Mouse (Mus musculus): ENCODE results near the gene Gchfr. TPM values are rescaled to one million over a fixed set of nuclear protein-coding genes. Genes with fewer than 3 reads are reported as not detected.
A peak's percentile ranks its signal among the peaks of the same experiment; 100 is the strongest.

Gene Gchfr
- total RNA-seq (2015) (not detected in 2 replicates), total RNA-seq (2017) (not detected in 2 replicates)

DNA sequence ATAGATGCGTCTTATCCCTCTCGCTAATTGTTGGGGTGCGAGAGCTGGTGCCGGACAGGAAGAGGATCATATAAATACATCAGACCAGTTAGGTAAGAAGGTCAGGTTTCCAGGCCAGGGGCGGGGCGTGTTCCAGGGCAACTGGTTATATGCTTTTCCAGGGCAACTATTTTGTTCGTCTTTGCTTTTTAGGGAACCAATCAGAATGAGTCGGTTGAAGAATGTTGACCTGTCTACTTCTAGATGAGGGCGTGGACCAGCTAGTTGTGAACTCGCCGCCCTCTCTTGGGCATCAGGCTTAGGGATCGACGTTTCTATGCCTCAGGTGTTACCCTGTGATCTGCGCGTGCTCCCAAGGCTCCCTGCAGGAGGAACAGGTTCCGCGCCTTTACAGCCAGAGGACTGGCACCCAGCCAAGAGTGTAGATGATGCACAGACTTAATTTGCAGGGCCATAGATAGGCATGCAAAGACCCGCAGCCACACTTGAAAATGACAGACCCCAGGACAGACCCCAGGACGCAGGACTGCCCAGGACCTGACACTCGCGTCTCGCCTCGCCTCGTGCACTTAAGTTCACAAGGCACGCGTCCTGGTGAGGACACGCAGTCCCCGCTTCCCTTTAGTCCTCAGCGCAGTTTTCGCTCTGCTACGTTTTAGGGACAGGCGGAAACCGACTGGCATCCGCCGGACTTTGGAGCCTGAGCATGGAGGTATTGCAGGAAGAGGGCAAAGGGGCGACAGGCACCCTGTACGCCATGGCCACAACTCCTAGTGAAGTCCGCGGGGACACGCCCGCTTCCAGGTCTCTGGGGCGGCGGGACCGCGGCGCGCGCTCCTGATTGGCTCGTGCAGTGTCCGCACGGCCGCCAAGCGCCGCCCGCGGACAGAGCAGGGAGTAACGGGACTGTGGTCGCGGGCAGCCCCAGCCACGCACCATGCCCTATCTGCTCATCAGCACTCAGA, at the start of gene Gchfr:
Gene Gchfr (plus strand): TSS at position 873 of the 965 bp plus-strand sequence.
- ATAC-seq (ENCODE audit: poor library complexity, severe bottlenecking) = peak; percentile 82

DNA sequence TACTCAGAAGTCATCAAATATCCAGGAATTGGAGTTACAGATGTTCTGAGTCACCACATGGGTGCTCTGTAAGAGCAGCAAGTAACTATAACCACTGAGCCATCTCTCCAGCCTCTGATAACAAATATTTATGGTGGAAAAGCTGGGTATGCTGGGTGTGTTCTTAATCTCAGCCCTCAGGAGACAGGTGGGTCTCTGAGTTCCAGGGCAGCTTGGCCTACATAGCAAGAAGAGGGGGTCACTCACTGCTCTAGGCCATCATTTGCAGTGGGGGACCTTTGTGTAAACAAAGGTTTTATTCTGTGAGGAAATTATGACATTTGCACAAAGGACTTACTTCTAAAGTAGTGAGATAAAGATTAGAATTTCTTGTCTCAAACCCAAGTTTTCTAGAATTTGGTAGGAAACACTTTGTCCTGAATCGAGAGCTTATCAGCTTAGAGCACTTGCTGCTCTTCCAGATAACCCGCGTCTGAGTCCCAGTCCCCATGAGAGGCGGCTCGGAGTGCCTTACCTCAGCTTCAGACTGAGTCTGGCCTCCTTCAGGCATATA, 31.2 kb upstream of the Gchfr start:
- no peak for ATAC-seq (ENCODE audit: poor library complexity, severe bottlenecking)

DNA sequence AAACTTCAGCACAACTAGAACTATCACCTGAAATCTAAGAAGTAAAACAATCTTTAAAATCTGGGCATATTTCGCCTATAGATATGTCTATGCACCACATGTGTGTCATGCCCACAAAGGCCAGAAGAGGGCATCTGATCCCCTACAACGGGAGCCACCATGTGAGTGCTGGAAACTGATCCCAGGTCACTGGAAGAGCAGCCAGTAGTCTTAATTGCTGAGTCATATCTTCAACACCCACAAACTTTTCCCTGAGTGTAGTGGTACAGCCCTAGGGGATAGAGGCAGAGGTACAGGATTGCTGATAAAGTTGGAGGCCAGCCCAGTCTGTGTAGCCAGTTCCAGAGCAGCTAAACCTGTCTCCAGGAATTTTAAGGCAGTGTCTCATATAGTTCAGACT, 22.4 kb upstream of the Gchfr start:
- no peak for ATAC-seq (ENCODE audit: poor library complexity, severe bottlenecking)

DNA sequence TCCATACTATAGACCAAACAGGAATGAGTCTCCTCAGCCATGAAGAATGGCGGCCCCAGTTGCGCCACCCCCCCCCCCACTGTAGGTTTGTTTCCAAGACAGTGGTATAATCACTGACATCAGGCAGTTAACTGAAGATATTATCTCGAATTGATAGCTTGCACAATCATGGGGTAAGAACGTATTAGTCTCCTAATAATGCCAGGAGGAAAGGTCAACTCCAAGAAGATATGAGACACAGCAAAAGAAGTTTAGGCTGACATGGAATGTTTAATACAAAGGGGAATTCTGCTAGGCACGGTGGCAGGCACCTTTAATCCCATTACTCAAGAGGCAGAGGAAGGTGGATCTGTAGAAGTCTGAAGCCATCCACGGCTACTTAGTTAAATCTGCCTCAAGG, 21.1 kb upstream of the Gchfr start:
- ATAC-seq (ENCODE audit: poor library complexity, severe bottlenecking) = no peak

DNA sequence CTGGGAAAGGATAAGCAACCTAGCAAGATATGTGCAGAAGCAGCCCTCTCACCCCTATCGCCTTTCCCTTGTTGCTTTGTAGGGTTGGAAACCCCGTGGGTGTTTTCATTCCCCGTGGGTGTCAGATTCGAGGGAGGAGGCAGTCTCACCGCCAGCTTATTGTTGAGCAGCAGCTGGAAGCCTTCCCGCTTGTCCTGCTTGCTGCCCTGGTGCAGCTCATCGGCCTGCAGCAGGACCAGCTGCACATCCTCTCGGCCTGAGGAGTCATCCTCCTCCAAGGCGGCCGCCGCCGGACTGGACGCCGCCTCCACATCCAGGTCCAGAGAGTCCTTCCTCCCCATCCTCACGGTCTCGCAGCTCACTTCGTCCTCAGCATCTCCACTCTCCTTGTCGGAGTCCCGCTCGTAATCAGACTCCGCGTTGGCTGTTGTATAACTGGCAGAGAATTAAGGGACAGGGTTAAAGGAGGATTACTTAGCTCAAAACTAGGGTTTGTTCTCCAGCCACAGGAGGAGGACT, 20.4 kb upstream of the Gchfr start:
- no peak for ATAC-seq (ENCODE audit: poor library complexity, severe bottlenecking)

DNA sequence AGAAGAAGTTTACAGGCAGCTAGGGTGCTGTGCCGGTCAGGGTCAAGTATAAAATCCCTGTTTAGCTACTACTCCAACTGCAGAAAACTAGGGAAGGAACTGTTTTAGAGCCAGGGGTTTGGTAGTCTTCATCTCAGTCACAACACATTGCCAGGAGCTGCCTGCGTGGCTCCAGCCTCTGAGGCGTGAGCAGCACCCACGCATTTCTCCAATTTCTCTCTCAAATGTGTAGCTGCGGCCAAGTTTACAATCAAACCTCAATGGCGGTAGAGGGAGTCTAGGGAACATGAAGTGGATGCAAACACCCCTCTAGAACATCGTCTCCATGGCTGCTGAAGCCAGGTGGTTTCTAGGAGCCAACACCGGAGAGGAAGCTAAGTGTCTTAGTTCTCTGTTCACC, 19.8 kb upstream of the Gchfr start:
- no peak for ATAC-seq (ENCODE audit: poor library complexity, severe bottlenecking)

DNA sequence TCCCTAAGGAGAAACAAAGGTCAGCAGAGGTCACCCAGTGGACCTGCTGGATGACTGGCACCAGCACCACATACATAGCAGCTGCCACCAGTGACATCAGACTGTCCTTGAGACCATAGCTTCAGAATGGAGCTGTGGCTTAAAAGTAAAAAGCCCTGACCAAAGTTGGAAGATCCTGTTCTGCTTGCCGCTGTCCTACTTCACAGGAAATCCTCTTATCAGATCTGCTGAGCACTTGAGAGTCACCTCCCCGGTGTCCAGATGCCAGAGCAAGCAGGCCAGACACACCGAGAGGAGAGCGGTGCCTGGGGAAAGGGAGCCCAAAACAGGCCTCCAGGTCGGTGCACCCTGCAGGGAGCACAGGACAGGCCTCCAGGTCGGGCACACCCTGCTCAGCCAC, 15.3 kb upstream of the Gchfr start:
- ATAC-seq (ENCODE audit: poor library complexity, severe bottlenecking) = no peak

DNA sequence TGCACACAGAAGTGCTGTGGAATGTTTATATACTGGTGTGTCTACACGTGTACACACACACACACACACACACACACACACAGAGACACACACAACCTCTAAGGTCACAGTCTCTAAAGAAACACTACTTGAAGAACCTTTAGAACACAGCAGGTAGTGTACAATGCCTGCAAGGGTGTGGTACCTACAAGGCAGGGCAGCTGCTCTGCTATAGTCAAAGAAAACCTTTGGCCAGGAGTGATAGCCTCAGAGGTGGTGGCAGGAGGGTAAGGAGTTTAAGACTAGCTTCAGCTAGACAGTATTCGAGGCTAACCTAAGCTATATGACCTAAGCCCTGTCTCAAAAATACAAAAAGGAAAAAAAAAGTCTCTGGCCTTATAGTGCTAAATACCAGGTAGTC, 12.9 kb upstream of the Gchfr start:
- no peak for ATAC-seq (ENCODE audit: poor library complexity, severe bottlenecking)

DNA sequence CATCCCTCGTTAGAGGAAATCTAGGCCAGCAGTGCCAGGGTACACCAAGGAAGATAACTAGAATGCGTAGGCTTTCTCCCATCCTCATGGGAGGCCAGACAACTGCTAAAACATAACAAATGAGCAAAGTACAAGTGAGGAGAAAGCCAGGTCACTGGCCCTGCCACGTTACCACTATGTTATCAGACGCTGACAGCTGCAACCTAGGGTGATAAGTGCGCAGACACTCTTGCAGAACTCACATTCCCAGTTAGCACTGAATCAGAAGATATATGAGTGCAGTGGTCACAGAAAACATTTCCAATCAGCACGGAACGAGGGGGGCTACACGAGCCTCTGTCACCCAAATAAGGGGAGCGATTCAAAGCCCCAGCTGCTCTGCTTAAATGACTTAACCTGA, 12.2 kb upstream of the Gchfr start:
- ATAC-seq (ENCODE audit: poor library complexity, severe bottlenecking) = no peak

DNA sequence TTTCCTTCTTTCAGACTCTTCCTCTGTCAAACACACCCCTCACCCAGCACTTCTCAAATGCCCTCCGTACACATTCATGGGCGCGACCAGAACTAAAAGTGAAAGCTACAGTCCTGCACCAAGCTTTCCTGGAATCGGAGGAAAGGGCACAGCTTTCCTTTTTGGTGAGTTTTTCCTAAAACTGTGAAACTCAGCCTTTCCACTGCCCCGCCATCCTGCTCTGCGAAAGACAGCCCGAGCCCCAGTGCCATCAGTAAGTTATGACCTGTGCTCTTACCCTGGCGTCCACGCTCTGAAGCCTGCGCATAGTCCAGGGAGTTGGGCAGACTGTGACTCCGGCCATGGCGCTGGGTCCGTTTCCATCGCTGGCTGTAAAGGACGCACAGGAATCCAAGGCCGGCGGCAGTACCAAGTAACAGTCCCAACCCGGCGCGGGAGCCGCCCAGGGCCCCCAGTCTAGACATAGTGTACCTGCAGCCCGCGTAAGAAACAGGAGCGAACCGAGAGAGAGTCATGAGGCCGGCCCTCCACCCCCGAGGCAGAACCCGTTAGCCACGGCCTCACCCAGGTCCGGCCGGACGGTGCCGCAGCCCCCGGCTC, 11.4 kb upstream of the Gchfr start:
- ATAC-seq (ENCODE audit: poor library complexity, severe bottlenecking) = peak; percentile 24

DNA sequence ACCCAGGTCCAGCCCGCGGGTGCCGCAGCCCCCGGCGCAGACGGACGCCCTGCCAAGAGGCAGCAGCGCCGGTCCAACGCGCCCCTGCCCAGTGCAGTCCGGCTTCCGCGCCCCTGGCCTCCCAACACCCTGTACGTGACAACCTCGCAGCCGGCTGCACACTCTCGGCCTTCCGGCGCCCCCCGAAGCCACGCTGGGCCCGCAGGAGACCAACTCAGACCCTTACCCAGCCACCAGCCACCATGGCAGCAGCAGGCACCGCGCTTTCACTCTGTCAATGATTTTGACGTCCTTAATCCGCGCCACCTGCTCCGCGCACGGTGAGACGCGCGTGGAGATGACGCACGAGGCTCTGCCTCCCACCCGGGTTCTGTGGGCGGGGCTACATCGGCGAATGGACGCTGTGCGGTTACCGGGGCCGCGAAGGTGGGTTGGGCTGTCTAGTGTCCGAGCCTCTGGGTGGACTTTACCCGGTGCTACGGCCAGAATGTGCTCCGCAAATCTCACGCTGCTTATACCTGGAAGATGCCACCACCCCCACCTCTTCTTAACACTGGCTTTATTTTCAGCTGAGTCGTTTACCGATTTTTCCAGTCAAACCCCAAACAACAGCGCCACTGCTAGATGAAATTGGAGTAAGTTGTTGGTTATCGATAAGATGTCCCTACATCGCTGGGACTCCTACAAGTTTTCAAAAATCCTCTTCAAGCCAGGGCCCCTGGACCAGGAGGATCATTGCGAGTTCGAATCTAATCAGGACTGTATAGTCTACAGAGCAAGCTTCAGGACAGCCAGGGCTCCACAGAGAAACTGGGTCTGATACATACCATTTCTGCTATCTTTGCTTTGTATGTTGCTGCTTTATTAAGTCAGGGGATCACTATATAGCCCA, 10.6 kb upstream of the Gchfr start, which contains the start of gene Rmdn3:
Gene Rmdn3 (minus strand): TSS at position 354 of the 892 bp plus-strand sequence.
- ATAC-seq (ENCODE audit: poor library complexity, severe bottlenecking) = peak; percentile 97

DNA sequence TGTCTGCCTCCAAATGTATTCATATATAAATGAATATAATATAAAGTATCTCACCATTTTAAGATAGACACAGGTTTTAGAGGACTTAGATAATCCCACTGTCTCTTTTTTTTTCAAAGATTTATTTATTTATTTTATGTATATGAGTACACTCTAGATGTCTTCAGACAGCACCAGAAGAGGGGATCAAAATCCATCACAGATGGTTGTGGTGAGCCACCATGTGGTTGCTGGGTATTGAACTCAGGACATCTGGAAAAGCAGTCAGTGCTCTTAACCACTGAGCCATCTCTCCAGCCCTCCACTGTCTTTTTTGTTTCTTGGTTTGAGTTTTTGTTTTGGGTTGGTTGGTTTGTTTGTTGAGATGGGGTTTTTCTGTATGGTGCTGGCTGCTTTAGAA, 9.7 kb upstream of the Gchfr start:
- no peak for ATAC-seq (ENCODE audit: poor library complexity, severe bottlenecking)

DNA sequence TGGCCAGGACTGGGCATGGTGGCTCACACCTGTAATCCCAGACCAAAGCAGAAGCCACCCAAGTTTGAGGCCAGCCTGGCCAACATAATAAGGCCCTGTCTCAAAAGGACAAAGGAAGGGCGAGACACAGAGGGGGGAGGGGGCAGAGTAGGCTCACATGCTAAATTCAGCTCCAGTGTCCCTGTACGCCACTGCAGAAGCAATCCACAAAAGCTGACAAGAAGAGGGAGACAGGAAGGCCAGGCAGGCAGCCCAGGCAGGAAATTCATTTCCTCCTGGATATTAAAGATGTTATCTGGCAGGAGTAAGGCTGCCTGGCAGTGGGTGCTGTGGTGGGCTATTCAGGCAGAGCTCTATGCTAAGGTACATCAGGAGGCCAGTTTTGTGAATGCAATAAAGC, 6.3 kb upstream of the Gchfr start:
- ATAC-seq (ENCODE audit: poor library complexity, severe bottlenecking) = no peak

DNA sequence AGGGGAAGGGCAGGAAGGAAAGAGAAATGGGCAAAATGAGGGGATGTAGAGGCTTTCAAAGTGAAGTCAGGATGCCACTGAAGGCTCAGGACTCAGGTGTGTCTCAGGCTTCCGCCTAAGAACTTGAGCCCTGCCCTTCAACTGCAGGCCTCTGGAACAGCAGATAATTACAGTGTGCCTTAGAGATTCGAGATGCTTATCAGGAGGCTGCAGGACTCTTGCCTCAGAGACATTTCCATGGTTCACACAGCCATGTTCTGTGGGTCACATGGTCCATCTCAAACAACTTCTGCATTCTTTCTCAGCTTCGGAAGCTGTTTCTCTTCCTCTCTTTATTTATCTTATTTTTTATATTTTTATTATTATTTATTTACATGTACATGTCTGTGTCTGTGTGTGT, 4.4 kb upstream of the Gchfr start:
- ATAC-seq (ENCODE audit: poor library complexity, severe bottlenecking) = peak; percentile 29; the same call in 1 of the 2 replicates

DNA sequence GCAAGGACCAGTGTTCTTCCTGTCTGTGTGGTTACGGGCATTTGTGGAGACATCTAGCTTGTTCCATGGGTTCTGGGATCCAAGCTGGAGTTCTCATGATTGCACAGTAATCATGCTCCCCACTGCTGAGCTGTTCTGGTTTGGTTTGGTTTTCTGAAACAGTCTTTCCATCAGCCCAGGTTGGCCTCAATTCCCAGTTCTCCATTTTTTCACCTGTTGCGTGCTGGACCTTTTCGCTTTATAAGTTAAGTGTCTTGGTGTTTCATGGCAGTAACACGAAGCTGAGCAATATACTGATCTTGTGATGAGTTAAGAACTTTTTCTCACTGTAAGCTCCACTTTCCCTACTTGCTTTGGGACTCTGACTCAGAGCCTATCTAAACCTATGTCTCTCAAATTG, 3.6 kb upstream of the Gchfr start:
- no peak for ATAC-seq (ENCODE audit: poor library complexity, severe bottlenecking)

DNA sequence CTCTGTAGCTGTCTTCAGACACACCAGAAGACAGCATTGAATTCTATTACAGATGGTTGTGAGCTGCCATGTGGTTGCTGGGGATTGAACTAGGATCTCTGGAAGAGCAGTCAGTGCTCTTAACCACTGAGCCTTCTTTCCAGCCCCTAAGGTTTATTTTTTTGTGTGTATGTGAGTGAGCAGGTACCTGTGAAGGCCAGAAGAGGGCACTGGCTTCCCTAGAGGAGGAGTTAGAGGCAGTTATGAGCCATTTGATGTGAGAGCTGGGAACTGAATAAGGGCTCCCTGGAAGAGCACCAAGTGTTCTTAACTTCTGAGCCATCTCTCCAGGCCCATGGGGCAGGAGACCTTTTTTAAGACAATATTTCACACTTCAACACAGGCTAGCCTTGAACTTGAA, 2.2 kb upstream of the Gchfr start:
- ATAC-seq (ENCODE audit: poor library complexity, severe bottlenecking) = no peak

DNA sequence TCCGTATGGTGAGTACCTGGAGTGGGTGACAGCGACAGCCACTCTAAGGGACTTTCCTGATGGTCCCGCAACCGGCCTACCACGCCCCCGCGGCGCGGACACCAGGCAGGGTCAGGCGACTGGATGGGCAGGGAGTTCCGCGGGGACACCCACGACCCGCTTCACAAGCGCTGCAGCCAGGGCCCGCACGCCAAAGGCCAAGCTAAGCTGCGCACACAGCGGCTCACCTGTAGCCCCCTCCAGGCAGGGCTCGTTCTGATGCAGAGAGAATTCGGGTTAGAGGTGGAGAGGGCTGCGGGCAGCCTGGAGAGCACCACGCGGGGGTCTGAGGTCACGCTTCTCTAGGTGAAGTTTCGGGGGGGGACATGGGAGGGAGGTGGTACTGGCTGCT, 288 bp downstream of the Gchfr start:
- no peak for ATAC-seq (ENCODE audit: poor library complexity, severe bottlenecking)

DNA sequence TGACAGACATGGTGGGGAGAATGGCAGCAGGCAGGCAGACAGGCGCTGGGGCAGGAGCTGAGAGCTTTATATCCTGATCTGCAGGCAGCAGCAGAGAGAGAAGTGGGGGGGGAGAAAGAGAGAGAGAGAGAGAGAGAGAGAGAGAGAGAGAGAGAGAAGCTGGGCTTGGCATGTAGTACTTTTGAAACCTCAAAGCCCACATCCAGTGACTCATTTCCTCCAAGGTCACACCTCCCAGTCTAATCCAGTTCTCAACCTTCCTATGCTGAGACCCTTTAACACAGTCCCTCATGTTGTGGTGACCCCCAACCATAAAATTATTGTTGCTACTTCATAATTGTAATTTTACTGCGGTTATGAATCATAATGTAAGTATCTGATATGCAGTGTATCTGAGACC, 2.7 kb downstream of the Gchfr start:
- ATAC-seq (ENCODE audit: poor library complexity, severe bottlenecking) = no peak

DNA sequence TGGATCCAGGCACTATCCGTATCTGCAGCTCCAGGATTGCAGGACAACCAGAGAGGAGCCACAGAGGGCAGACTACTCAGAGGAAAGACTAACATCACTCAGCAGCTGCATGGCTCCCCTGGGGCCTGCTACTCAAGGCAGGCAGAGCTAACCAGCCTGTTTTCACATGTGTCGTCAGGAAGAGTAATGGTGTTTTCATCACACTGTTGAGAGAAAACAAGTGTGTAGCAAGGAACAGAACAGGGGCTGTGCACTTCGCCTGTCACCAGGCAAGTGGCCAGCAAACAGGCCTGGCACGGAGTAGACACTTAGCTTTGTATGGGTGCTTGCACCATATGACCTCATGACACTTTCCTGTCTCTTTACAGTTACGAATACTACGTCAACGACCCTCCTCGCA, 4.0 kb downstream of the Gchfr start:
- no peak for ATAC-seq (ENCODE audit: poor library complexity, severe bottlenecking)

DNA sequence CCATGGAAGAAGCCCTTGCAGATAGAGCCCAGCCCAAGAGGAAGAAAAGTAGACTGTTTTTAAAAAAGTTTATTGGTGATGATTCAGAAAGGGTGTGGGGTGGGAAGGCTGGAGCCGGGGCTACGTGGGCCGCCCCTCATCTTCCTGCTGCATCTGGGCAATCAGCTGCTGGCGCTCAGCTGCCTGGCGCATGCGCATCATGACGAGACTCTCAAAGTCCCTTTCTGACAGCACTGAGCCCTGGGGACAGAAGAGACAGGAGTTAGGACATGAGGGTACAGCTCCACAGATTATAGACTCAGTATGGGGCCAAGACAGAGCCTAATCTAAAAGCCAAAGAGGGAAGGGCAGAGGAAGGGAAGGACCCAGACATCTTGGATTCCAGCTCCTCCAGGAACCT, 4.9 kb downstream of the Gchfr start:
- ATAC-seq (ENCODE audit: poor library complexity, severe bottlenecking) = no peak
